Mouse (Mus musculus) stomach, embryonic 14.5 days (tissue): ENCODE measurements at regions not wholly inside any gene's neighbourhood (a gene's known extent, or its start where the extent isn't known, plus 50 kb on each side); places are given as distances from the start of the nearest gene placed in this dataset.
A peak's percentile ranks its signal among the peaks of the same experiment; 100 is the strongest.

Experiments used
- ATAC-seq: fragments of 200-750 bp; cut with Nextera tagmentation; 2 replicates; pipeline ENCODE4 v1.8.0; 2017; ENCODE audit warnings: low read depth, moderate TSS enrichment; ENCODE audit not compliant: insufficient number of reproducible peaks, insufficient read depth, low FRiP score
- H3K27ac ChIP-seq: fragments of 300-500 bp; sonication (generic); 2 replicates; pipeline ENCODE4 v1.5.1; 2014; ENCODE audit warnings: mild to moderate bottlenecking, low read length, moderate library complexity, mixed read lengths
- H3K27me3 ChIP-seq: fragments of 300-500 bp; sonication (generic); 2 replicates; pipeline ENCODE4 v1.6.1; 2014; ENCODE audit warnings: low read length, control low read depth, mixed read lengths; ENCODE audit not compliant: control insufficient read depth, insufficient read depth
- H3K36me3 ChIP-seq: fragments of 300-500 bp; sonication (generic); 2 replicates; pipeline ENCODE4 v1.6.1; 2014; ENCODE audit warnings: mild to moderate bottlenecking, control low read depth, low read length, moderate library complexity, mixed read lengths; ENCODE audit not compliant: control insufficient read depth, insufficient read depth
- H3K4me1 ChIP-seq: fragments of 300-500 bp; sonication (generic); 2 replicates; pipeline ENCODE4 v1.6.1; 2014; ENCODE audit warnings: low read length, control low read depth, mixed read lengths; ENCODE audit not compliant: control insufficient read depth, insufficient read depth
- H3K4me2 ChIP-seq: fragments of 300-500 bp; sonication (generic); replicated peaks from 2 replicates; pipeline ENCODE4 v1.6.1; 2014; ENCODE audit warnings: low read depth, low read length, control low read depth
- H3K4me3 ChIP-seq: fragments of 300-500 bp; sonication (generic); 2 replicates; pipeline ENCODE4 v1.5.1; 2014; ENCODE audit warnings: low read depth, low read length, control low read depth
- H3K9ac ChIP-seq: fragments of 300-500 bp; sonication (generic); replicated peaks from 2 replicates; pipeline ENCODE4 v1.6.1; 2014; ENCODE audit warnings: low read depth, mild to moderate bottlenecking, control low read depth, low read length, moderate library complexity, mixed read lengths
- H3K9me3 ChIP-seq: fragments of 300-500 bp; sonication (generic); 2 replicates; pipeline ENCODE4 v1.6.1; 2016; ENCODE audit warnings: low read depth, low read length, control low read depth; ENCODE audit not compliant: control insufficient read depth
- WGBS: fragments of 180-500 bp; shearing (Covaris S2); extraction: QIAGEN DNeasy Blood & Tissue Kit; methylation state at CpG from one replicate; pipeline ENCODE4 v1.1.7; 2014; 5-methylcytosine and 5-hydroxymethylcytosine counted together

GRCm38 (mm10) chr1:12437894-12438293 lies 1024.0 kb downstream of the A830018L16Rik start:
- ATAC-seq, result no peak
- H3K4me2 ChIP-seq, result no peak overlapping the region
- peaks cover 3% of the 10 kb centered on the region; the same call in 1 of the 2 replicates for H3K4me1 ChIP-seq
- no peak overlapping the region for H3K4me3 ChIP-seq
- no peak overlapping the region; the same call in 1 of the 2 replicates for H3K27ac ChIP-seq
- no peaks in the 10 kb centered on the region; the same call in 1 of the 2 replicates for H3K9me3 ChIP-seq
- no peaks in the 10 kb centered on the region for H3K27me3 ChIP-seq
- WGBS, result 47% methylated on average over 2 of the region's 2 CpGs
- no peak overlapping the region for H3K9ac ChIP-seq
- no peaks in the 10 kb centered on the region for H3K36me3 ChIP-seq

DNA sequence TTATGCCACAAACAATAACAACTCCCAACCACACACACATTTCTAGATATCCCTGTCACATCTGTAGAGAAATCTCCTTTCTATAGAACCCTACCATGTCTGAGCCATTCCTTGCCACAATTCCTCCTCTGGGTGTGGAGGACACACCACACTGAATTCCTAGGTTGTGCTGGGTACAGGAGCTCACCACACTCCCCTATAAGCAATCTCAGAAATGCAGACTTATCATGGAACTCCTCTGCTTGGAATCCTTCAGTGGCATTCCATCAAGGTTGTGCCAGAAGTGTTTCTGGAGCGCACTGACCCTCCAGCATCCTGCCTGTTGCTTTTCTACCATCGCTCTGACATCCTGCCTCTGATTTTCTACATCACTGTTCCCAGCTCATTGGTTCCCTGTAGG lies 1052.3 kb downstream of the A830018L16Rik start:
- WGBS, result 94% methylated on average over 2 of the region's 2 CpGs
- no peak overlapping the region for H3K4me2 ChIP-seq
- no peak overlapping the region for H3K27ac ChIP-seq
- H3K27me3 ChIP-seq, result no peaks in the 10 kb centered on the region
- H3K9ac ChIP-seq, result no peak overlapping the region
- no peaks in the 10 kb centered on the region for H3K36me3 ChIP-seq
- H3K4me1 ChIP-seq, result no peaks in the 10 kb centered on the region
- ATAC-seq, result no peak
- H3K4me3 ChIP-seq, result no peak overlapping the region
- no peaks in the 10 kb centered on the region for H3K9me3 ChIP-seq

DNA sequence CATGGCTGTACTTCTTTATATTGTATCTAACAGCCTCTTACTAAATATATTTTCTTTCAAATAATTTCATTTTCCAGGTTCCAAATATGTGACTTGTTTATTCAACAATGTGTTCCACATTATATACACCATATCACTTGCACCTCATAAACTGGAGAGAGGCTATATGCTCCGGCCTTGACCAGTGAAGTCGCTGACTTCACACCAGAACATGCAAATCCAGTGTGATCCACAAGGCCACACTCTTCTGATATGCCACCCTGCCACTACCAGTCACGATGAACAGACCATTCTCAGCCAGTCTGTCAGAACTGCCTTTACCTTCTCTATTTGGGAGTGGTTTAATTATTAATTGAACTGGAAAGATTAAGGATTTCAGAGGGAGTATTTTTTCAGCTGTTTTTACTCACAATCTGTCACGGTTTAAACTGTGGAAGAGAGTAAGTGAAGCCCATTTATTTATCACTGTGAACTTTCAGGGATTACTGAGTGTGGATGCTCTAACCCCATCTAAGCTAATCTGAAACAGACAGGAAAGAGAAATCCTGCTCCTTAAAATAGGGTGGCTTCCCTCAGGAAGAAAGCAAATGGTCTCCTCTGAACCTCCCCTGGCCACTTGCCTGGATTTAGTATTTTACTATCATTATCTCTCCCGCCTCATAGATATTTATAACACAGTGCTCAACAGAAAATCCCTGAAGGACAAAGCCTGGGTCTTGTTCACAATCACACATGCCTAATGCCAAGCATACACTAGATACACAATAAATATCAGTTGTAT lies 1065.3 kb downstream of the A830018L16Rik start:
- ATAC-seq, result peak; percentile 56; the same call in 1 of the 2 replicates
- Histone ChIP-seq H3K4me2 (no peak overlapping the region), H3K27me3 (no peaks in the 10 kb centered on the region), H3K4me3 (no peak overlapping the region), H3K9ac (no peak overlapping the region), H3K4me1 (no peaks in the 10 kb centered on the region), H3K27ac (no peak overlapping the region), H3K36me3 (no peaks in the 10 kb centered on the region), H3K9me3 (no peaks in the 10 kb centered on the region)
- 40% methylated on average over 5 of the region's 5 CpGs for WGBS

GRCm38 (mm10) chr1:12500442-12500841 lies 1086.5 kb downstream of the A830018L16Rik start:
- no peaks in the 10 kb centered on the region for H3K4me1 ChIP-seq
- no peak overlapping the region for H3K4me3 ChIP-seq
- no peak overlapping the region for H3K27ac ChIP-seq
- H3K27me3 ChIP-seq, result no peaks in the 10 kb centered on the region
- no peak overlapping the region for H3K9ac ChIP-seq
- ATAC-seq, result no peak
- no peak overlapping the region for H3K4me2 ChIP-seq
- no peaks in the 10 kb centered on the region for H3K36me3 ChIP-seq
- no peaks in the 10 kb centered on the region for H3K9me3 ChIP-seq
- WGBS, result 58% methylated on average over 3 of the region's 3 CpGs

- H3K9ac ChIP-seq, result no peak overlapping the region
- H3K9me3 ChIP-seq, result no peaks in the 10 kb centered on the region
- 60% methylated on average over 3 of the region's 3 CpGs for WGBS
- no peaks in the 10 kb centered on the region for H3K36me3 ChIP-seq
- H3K27me3 ChIP-seq, result no peaks in the 10 kb centered on the region
- H3K4me1 ChIP-seq, result 0 out of 2 replicates have a peak, but pooled peaks cover 3% of the 10 kb centered on the region
- H3K27ac ChIP-seq, result no peak overlapping the region
- no peak overlapping the region for H3K4me2 ChIP-seq
- no peak for ATAC-seq
- no peak overlapping the region for H3K4me3 ChIP-seq
These were observed 1094.1 kb downstream of the A830018L16Rik start for GRCm38 (mm10) chr1:12507997-12508396.

DNA sequence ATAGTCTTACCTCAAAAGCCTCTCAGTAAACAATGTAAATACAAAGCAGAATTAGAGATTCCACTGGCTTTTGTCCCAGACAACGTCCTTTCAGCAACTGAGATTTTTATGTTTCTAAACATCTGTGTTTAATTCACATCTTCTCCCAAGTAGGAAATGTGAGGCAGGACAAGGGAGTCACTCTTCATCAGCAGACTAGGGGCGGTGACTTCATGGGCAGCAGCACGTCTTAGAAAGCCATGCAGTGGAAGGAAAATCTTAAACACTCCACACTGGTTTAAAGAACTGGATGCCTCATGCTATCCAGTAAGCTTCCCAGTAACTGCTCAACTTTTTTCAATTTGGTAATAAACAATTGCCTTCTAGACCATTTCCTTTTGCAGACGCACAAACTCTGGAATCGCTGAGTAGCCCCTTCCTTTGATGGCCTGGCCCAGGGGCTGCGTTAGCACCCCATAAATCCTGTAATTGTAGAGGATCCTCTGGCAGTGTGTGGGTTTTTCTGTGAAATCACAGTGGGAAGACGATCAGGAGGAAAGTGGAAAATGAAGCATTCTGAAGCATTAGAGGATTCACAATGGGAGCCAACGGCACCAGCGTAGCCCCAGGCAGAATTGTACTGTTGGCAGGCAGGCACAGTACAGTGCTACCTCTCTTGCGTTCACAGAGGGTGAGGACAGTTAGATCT lies 1096.4 kb downstream of the A830018L16Rik start:
- Histone ChIP-seq H3K9me3 (no peaks in the 10 kb centered on the region), H3K36me3 (no peaks in the 10 kb centered on the region), H3K9ac (no peak overlapping the region), H3K4me2 (no peak overlapping the region), H3K27me3 (no peaks in the 10 kb centered on the region), H3K4me3 (no peak overlapping the region), H3K4me1 (0 out of 2 replicates have a peak, but pooled peaks cover 3% of the 10 kb centered on the region), H3K27ac (no peak overlapping the region)
- ATAC-seq, result no peak
- WGBS, result 63% methylated on average over 10 of the region's 10 CpGs

- H3K27me3 ChIP-seq, result no peaks in the 10 kb centered on the region
- WGBS, result 86% methylated on average over 4 of the region's 4 CpGs
- H3K27ac ChIP-seq, result no peak overlapping the region
- no peak overlapping the region for H3K4me2 ChIP-seq
- H3K4me1 ChIP-seq, result no peaks in the 10 kb centered on the region
- no peaks in the 10 kb centered on the region for H3K36me3 ChIP-seq
- no peaks in the 10 kb centered on the region for H3K9me3 ChIP-seq
- H3K4me3 ChIP-seq, result no peak overlapping the region
- no peak for ATAC-seq
- no peak overlapping the region for H3K9ac ChIP-seq
These were observed 1105.7 kb downstream of the A830018L16Rik start for GRCm38 (mm10) chr1:12519601-12520000.

- no peak for ATAC-seq
- no peak overlapping the region for H3K4me2 ChIP-seq
- no peaks in the 10 kb centered on the region for H3K9me3 ChIP-seq
- H3K27me3 ChIP-seq, result no peaks in the 10 kb centered on the region
- no peak overlapping the region for H3K27ac ChIP-seq
- no peak overlapping the region for H3K9ac ChIP-seq
- 84% methylated on average over 4 of the region's 4 CpGs for WGBS
- no peaks in the 10 kb centered on the region for H3K36me3 ChIP-seq
- H3K4me1 ChIP-seq, result no peaks in the 10 kb centered on the region
- H3K4me3 ChIP-seq, result no peak overlapping the region
These were observed 1142.0 kb downstream of the A830018L16Rik start for GRCm38 (mm10) chr1:12555859-12556258.
